Mouse (Mus musculus) urinary bladder, postnatal 25 days (tissue): ENCODE data around the gene Cpeb3.
"Not testable (repeated sequence)": the region's sequence is repeated elsewhere in the genome, so short reads cannot be mapped to it uniquely, and the experiment has no call there.

Experiments used
- DNase-seq: peaks from one replicate; pipeline ENCODE4 v3.0.0; 2022; ENCODE audit warnings: low spot score

The Cpeb3 gene

GRCm38 (mm10) chr19:37208176-37208755 lies at the start of gene Cpeb3:
Gene Cpeb3, minus strand, starts transcription at chr19:37208601.
- peak; percentile 14 for DNase-seq

- DNase-seq: no peak
These were observed 46.9 kb upstream of the Cpeb3 start for GRCm38 (mm10) chr19:37255321-37255720.

GRCm38 (mm10) chr19:37252104-37252503 lies 43.7 kb upstream of the Cpeb3 start:
- no peak for DNase-seq

GRCm38 (mm10) chr19:37248199-37248598 lies 39.8 kb upstream of the Cpeb3 start:
- no peak for DNase-seq

- DNase-seq: no peak
These were observed 38.5 kb upstream of the Cpeb3 start for GRCm38 (mm10) chr19:37246859-37247258.

GRCm38 (mm10) chr19:37242707-37243106 lies 34.3 kb upstream of the Cpeb3 start:
- DNase-seq: no peak

- no peak for DNase-seq
These were observed 32.8 kb upstream of the Cpeb3 start for GRCm38 (mm10) chr19:37241201-37241600.

GRCm38 (mm10) chr19:37239096-37239495 lies 30.7 kb upstream of the Cpeb3 start:
- no peak for DNase-seq

- no peak for DNase-seq
These were observed 30.2 kb upstream of the Cpeb3 start for GRCm38 (mm10) chr19:37238651-37239050.

- DNase-seq: no peak
These were observed 29.5 kb upstream of the Cpeb3 start for GRCm38 (mm10) chr19:37237712-37238437.

- DNase-seq: no peak
These were observed 28.9 kb upstream of the Cpeb3 start for GRCm38 (mm10) chr19:37237306-37237705.

GRCm38 (mm10) chr19:37235818-37236217 lies 27.4 kb upstream of the Cpeb3 start:
- DNase-seq: no peak

GRCm38 (mm10) chr19:37233561-37234539 lies 25.4 kb upstream of the Cpeb3 start:
- DNase-seq: no peak

- DNase-seq: not testable (repeated sequence)
These were observed 24.2 kb upstream of the Cpeb3 start for GRCm38 (mm10) chr19:37232598-37232997.

- DNase-seq: no peak
These were observed 16.9 kb upstream of the Cpeb3 start for GRCm38 (mm10) chr19:37225197-37225862.

GRCm38 (mm10) chr19:37214711-37215110 lies 6.3 kb upstream of the Cpeb3 start:
- DNase-seq: no peak

GRCm38 (mm10) chr19:37211416-37211815 lies 3.0 kb upstream of the Cpeb3 start:
- no peak for DNase-seq

GRCm38 (mm10) chr19:37210457-37210856 lies 2.1 kb upstream of the Cpeb3 start:
- no peak for DNase-seq

GRCm38 (mm10) chr19:37209467-37210128 lies 1.2 kb upstream of the Cpeb3 start:
- no peak for DNase-seq

GRCm38 (mm10) chr19:37208986-37209385 lies 585 bp upstream of the Cpeb3 start:
- no peak for DNase-seq
